Mouse (Mus musculus) myocyte (in vitro differentiated cells): ENCODE results near the gene Gm28038. TPM values are rescaled to one million over a fixed set of nuclear protein-coding genes. Genes with fewer than 3 reads are reported as not detected.

Source experiments
- H3K27me3 ChIP-seq: one replicate; pipeline ENCODE4 v1.6.1; 2011; ENCODE audit not compliant: control insufficient read depth, insufficient read depth, insufficient read length
- H3K36me3 ChIP-seq: one replicate; pipeline ENCODE4 v1.6.1; 2011; ENCODE audit not compliant: control insufficient read depth, insufficient read depth
- H3K4me2 ChIP-seq: one replicate; pipeline ENCODE4 v1.6.1; 2011; ENCODE audit warnings: low read depth, control low read depth
- H3K4me3 ChIP-seq: one replicate; pipeline ENCODE4 v1.5.1; 2011; ENCODE audit warnings: mild to moderate bottlenecking, control low read depth, moderate library complexity
- H3K79me2 ChIP-seq: one replicate; pipeline ENCODE4 v1.6.1; 2011; ENCODE audit not compliant: control insufficient read depth, insufficient read depth
- H3ac ChIP-seq: one replicate; pipeline ENCODE4 v1.6.1; 2011; ENCODE audit not compliant: control insufficient read depth, insufficient read length
- CEBPB ChIP-seq: IDR thresholded peaks from 2 replicates; pipeline ENCODE4 v1.6.1; 2011; ENCODE audit warnings: mild to moderate bottlenecking, moderate library complexity; ENCODE audit not compliant: poor library complexity, insufficient read depth, severe bottlenecking
- E2F4 ChIP-seq: IDR thresholded peaks from one replicate; pipeline ENCODE4 v1.6.1; 2011; ENCODE audit warnings: mild to moderate bottlenecking, control low read depth, moderate library complexity; ENCODE audit not compliant: insufficient read depth
- MAX ChIP-seq: IDR thresholded peaks from one replicate; pipeline ENCODE4 v1.6.1; 2011; ENCODE audit warnings: low read depth, mild to moderate bottlenecking, control low read depth
- MYOD1 ChIP-seq, 3 experiments: IDR thresholded peaks; one replicate each; pipeline ENCODE4 v1.6.1; 2011; ENCODE audit warnings: control low read depth in 2 of 3, low read depth in 2 of 3, mild to moderate bottlenecking in 2 of 3, moderate library complexity in 1 of 3; ENCODE audit not compliant: insufficient read length in 2 of 3, control insufficient read depth in 1 of 3
- MYOG ChIP-seq, 3 experiments: IDR thresholded peaks; one replicate each; pipeline ENCODE4 v1.6.1; 2011; ENCODE audit warnings: control low read depth in 2 of 3, low read depth in 2 of 3, mild to moderate bottlenecking in 2 of 3; ENCODE audit not compliant: insufficient read length in 2 of 3, control insufficient read depth in 1 of 3, insufficient read depth in 1 of 3
- POLR2A ChIP-seq: IDR thresholded peaks from one replicate; pipeline ENCODE4 v1.6.1; 2011; ENCODE audit warnings: low read depth, mild to moderate bottlenecking, control low read depth, moderate library complexity; ENCODE audit not compliant: insufficient read length
- POLR2AphosphoS2 ChIP-seq: IDR thresholded peaks from one replicate; pipeline ENCODE4 v1.6.1; 2011; ENCODE audit warnings: low read depth, control low read depth; ENCODE audit not compliant: insufficient read length
- REST ChIP-seq: IDR thresholded peaks from one replicate; pipeline ENCODE4 v1.6.1; 2011; ENCODE audit warnings: mild to moderate bottlenecking, control low read depth, moderate library complexity; ENCODE audit not compliant: insufficient read depth, insufficient read length
- SRF ChIP-seq: IDR thresholded peaks from one replicate; pipeline ENCODE4 v1.6.1; 2011; ENCODE audit warnings: low read depth; ENCODE audit not compliant: control insufficient read depth, insufficient read length
- TCF12 ChIP-seq: IDR thresholded peaks from one replicate; pipeline ENCODE4 v1.6.1; 2011; ENCODE audit warnings: mild to moderate bottlenecking, control low read depth; ENCODE audit not compliant: poor library complexity, insufficient read depth, severe bottlenecking
- TCF3 ChIP-seq: IDR thresholded peaks from one replicate; pipeline ENCODE4 v1.6.1; 2011; ENCODE audit warnings: low read depth, control low read depth; ENCODE audit not compliant: insufficient read length
- USF1 ChIP-seq: IDR thresholded peaks from one replicate; pipeline ENCODE4 v1.6.1; 2011; ENCODE audit warnings: low read depth, mild to moderate bottlenecking, control low read depth, moderate library complexity
- polyA plus RNA-seq: library from polyadenylated mRNA; unstranded; fragments of >200 nt; fragmentation: generic; extraction: Trizol; gene quantifications from one replicate; pipeline ENCODE4 v1.2.1, GENCODE M21; 2012; ENCODE audit warnings: missing spikeins

The Gm28038 gene
- polyA plus RNA-seq, 1 experiment, result not detected

DNA sequence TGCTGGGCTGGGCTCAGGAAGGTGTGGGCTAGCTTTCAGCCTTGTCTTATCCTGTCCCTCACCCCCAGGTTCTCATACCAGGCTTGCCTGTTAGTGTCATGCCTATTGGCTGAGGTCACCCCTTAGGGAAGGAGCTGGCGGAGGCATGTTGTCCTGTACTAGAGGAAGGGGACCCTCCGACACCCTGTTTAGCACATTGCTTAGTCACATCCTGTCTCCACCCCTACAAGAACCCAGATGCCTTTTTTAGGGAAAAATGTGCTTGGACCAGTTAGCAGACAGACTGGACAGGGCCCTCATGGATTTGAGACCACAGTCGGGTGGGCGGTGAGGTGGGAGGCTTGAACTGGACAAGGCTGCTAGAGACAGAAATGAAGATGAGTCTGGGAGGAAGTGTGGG lies 22.2 kb upstream of the Gm28038 start:
- H3K4me2 ChIP-seq, result peak overlapping the region; percentile 93
- H3K4me3 ChIP-seq, result peak overlapping the region; percentile 25

DNA sequence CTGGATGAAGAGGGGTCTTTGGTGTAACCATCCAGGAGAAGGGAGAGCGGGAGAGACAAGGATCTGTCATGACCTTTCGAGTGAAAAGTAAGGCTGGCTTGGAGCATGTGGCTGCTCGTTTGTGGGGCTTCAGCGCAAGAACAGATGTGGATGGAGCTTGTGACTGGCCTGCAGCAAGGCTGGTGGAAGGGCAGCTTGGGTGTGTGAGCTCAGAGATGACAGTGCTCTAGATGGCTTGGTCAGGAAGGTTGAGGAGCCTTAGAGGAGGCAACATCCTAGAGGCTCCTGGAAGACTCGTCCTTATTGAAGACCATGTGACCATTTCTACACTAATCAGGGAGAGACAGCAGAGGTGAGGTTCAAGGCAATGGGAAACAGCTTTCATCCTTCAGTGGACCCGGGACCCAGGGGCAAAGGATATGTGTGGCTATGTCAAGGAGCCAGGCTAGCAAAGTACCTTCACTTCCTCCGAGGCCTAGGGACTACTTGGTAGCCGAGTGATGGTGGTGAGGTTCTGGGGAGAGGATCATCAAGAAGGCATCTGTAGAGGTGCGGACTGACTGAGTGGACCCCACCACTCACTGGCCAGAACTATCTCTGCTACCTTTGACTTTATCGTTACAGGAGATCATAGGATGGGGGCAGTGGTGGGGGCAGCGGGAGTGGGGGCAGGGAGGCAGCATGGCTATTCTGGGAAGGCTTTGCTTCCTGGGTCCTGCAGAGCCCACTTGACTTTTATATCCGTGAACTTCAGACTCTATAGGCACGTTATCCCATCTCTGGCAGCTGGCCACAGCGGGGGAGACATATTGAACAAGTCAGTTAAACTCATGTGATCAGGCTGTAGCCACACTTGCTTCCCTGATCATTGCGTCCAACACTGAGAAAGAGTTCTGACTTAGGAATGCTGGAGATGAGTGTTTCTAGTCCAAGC lies 21.4 kb upstream of the Gm28038 start:
- Histone ChIP-seq H3K4me2 (peak overlapping the region; percentile 93), H3K79me2 (peaks cover 39% of the 10 kb centered on the region), H3K4me3 (peak overlapping the region; percentile 25), H3K27me3 (no peaks in the 10 kb centered on the region), H3ac (peak overlapping the region; percentile 7), H3K36me3 (peaks cover 59% of the 10 kb centered on the region)
- TF ChIP-seq REST, result no peak
- TF ChIP-seq POLR2A, result peak; percentile 19
- peak; percentile 64 for TF ChIP-seq USF1

More for the DNA sequence above, 22.2 kb upstream of the Gm28038 start:
- Histone ChIP-seq H3K79me2 (peaks cover 45% of the 10 kb centered on the region), H3K27me3 (no peaks in the 10 kb centered on the region), H3K36me3 (peaks cover 51% of the 10 kb centered on the region), H3ac (no peak overlapping the region)
- TF ChIP-seq SRF (peak; percentile 83), MAX (no peak), POLR2A (peak; percentile 27)

DNA sequence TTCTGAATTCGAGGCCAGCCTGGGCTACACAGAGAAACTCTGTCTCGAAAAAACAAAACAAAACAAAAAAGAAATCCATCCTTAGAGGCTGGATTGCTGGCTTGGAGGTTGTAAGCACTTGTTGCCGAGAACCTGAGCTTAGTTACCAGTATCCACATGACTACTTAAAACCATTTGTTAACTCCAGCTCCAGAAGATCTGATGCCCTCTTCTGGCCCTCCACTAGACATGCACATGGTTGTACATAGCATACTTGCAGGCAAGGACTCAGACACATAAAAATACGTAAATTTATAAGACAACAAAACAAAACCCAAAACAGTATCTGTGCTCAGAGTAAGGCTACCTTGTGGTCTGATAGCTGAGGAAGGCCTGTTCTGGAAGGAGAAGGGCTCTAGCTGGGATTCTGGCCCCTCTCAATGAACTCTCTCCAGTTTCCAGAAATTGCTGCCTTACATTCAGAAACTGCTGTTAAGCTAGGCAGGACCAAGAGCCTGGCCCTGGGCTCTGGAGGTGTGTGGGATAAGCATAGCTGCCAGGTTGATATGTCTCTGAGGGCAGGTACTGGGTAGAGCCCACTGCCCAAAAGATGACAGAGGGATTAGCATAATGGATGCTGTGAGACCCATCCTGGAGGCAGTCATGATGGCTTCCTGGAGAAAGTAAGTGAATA lies 19.6 kb upstream of the Gm28038 start:
- H3K27me3 ChIP-seq, result no peaks in the 10 kb centered on the region
- no peak overlapping the region for H3ac ChIP-seq
- no peak overlapping the region for H3K4me2 ChIP-seq
- no peak overlapping the region for H3K4me3 ChIP-seq
- no peak for TF ChIP-seq MYOD1 (IDR thresholded peaks at IDR 0.05; ENCODE audit: control insufficient read depth in 1 of 3, insufficient read length in 2 of 3, low read depth in 2 of 3)
- TF ChIP-seq CEBPB, result no peak
- no peak for TF ChIP-seq POLR2AphosphoS2
- peaks cover 39% of the 10 kb centered on the region for H3K79me2 ChIP-seq
- H3K36me3 ChIP-seq, result peaks cover 61% of the 10 kb centered on the region

DNA sequence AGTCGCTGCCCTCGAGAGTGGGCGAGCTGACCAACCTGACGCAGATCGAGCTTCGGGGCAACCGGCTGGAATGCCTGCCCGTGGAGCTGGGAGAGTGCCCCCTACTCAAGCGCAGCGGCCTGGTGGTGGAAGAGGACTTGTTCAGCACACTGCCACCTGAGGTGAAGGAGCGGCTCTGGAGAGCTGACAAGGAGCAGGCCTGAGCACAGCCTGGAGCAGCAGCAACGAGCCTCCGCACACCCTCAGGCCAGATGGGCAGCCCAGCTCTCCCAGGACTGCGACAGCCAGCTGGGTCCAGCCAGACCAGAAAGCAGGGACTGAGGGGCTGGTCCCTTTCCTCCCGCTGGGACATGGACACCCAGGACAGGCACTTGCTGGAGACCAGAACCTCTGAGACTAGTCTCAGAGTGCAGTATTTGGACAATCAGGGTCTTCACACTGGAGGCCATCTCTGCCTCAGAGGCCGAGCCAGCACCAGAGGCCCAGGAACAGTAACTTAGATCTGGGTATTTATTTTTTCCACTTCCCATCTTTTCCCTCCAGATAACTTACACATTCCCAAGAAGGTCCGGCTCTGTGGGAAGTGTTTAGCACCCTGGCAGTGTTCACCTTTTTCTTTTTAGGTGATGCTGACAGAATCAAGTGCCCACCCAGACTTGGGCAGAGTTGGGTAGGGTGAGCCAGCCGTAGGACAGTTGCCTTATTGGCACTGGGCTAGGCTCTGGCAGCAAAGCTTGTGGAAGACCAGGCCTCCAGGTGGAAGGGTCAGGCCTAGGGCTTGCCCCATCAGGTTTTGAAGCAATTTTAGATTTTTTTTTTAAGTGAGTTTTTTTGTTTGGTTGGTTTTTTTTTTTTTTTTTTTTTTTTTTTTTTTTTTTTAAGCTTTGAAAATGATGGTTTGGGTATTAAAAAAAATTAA lies 18.7 kb upstream of the Gm28038 start:
- Histone ChIP-seq H3K4me2 (no peak overlapping the region), H3ac (no peak overlapping the region), H3K79me2 (peaks cover 39% of the 10 kb centered on the region), H3K36me3 (peaks cover 52% of the 10 kb centered on the region), H3K4me3 (no peak overlapping the region), H3K27me3 (no peaks in the 10 kb centered on the region)
- TF ChIP-seq MAX (no peak), POLR2AphosphoS2 (no peak), REST (no peak), MYOG (IDR thresholded peaks at IDR 0.05; ENCODE audit: control insufficient read depth in 1 of 3, insufficient read depth in 1 of 3, insufficient read length in 2 of 3, low read depth in 2 of 3) (no peak), CEBPB (no peak), TCF12 (no peak), SRF (no peak), E2F4 (no peak), MYOD1 (IDR thresholded peaks at IDR 0.05; ENCODE audit: control insufficient read depth in 1 of 3, insufficient read length in 2 of 3, low read depth in 2 of 3) (no peak), USF1 (no peak), POLR2A (no peak), TCF3 (no peak)

DNA sequence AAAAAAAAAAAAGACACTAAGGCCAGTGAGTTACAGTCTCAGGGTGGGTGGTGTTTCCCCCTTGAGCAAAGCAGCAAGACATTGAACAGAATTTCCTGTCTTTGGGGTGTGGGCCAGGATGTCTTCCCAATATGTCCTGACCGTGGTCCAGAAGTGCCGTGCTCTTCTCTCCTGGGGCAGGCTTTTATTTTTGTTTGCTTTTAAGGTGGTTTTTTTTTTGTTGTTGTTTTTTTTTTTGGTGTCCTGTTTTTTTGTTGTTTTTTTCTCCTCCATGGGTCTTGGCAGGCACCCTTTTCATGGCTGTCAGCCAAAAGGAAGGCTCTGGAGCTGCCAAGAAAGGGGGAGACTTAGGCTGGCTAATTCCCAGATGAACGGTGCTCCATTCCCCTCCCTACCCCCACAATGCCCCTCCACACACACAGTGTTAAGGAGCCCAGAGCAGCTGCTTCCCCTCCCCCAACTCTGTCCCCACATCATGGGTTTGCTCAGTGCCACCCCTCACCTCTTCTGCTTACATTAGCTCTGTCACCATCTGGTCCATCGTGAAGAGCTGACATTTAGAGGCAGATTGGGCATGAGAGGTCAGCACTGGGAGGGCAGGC lies 17.9 kb upstream of the Gm28038 start:
- Histone ChIP-seq H3K79me2 (peaks cover 36% of the 10 kb centered on the region), H3ac (no peak overlapping the region), H3K27me3 (no peaks in the 10 kb centered on the region), H3K4me3 (no peak overlapping the region), H3K4me2 (no peak overlapping the region), H3K36me3 (peaks cover 49% of the 10 kb centered on the region)
- TF ChIP-seq MYOD1 (IDR thresholded peaks at IDR 0.05; ENCODE audit: control insufficient read depth in 1 of 3, insufficient read length in 2 of 3, low read depth in 2 of 3) (no peak), POLR2AphosphoS2 (no peak), CEBPB (no peak), REST (no peak), POLR2A (no peak), TCF12 (no peak), USF1 (no peak), SRF (no peak)
